Mouse (Mus musculus) heart, embryonic 14.5 days (tissue): Measurements from ENCODE around the gene Rbp4. TPM values are rescaled to one million over a fixed set of nuclear protein-coding genes. Genes with fewer than 3 reads are reported as not detected.
A peak's percentile ranks its signal among the peaks of the same experiment; 100 is the strongest.

Source experiments
- ATAC-seq: fragments of 200-750 bp; cut with Nextera tagmentation; 2 replicates; pipeline ENCODE4 v1.8.0; 2017; ENCODE audit warnings: low read depth, moderate TSS enrichment; ENCODE audit not compliant: insufficient number of reproducible peaks, insufficient read depth, low FRiP score
- H3K27ac ChIP-seq, 2 experiments: fragments of 200-500 bp in 1 of 2; fragments of 300-500 bp in 1 of 2; sonication (generic) in 1 of 2; replicated peaks in 1 of 2; 2 replicates each; pipeline ENCODE4 v1.5.1; 2012 to 2014; ENCODE audit warnings: low read depth in 2 of 2, low read length in 2 of 2, control low read depth in 1 of 2, mild to moderate bottlenecking in 1 of 2, mixed read lengths in 1 of 2; ENCODE audit not compliant: control insufficient read depth in 1 of 2, insufficient read depth in 1 of 2
- H3K27me3 ChIP-seq: fragments of 300-500 bp; sonication (generic); 2 replicates; pipeline ENCODE4 v1.6.1; 2014; ENCODE audit warnings: mild to moderate bottlenecking, low read length, control low read depth; ENCODE audit not compliant: control insufficient read depth, insufficient read depth
- H3K36me3 ChIP-seq: fragments of 300-500 bp; sonication (generic); 2 replicates; pipeline ENCODE4 v1.6.1; 2014; ENCODE audit warnings: mild to moderate bottlenecking, control low read depth, low read length, mixed read lengths; ENCODE audit not compliant: control insufficient read depth, insufficient read depth
- H3K4me1 ChIP-seq, 2 experiments: fragments of 200-500 bp in 1 of 2; fragments of 300-500 bp in 1 of 2; sonication (generic) in 1 of 2; 2 replicates each; pipeline ENCODE4 v1.6.1; 2012 to 2014; ENCODE audit warnings: low read length in 2 of 2, control low read depth in 1 of 2, mixed read lengths in 1 of 2; ENCODE audit not compliant: control insufficient read depth in 2 of 2, insufficient read depth in 2 of 2
- H3K4me2 ChIP-seq: fragments of 300-500 bp; sonication (generic); 2 replicates; pipeline ENCODE4 v1.6.1; 2014; ENCODE audit warnings: mild to moderate bottlenecking, low read length
- H3K4me3 ChIP-seq, 2 experiments: fragments of 200-500 bp in 1 of 2; fragments of 300-500 bp in 1 of 2; sonication (generic) in 1 of 2; 2 replicates each; pipeline ENCODE4 v1.5.1; 2012 to 2014; ENCODE audit warnings: low read length in 2 of 2, mild to moderate bottlenecking in 2 of 2, control low read depth in 1 of 2, low read depth in 1 of 2, moderate library complexity in 1 of 2; ENCODE audit not compliant: control insufficient read depth in 1 of 2, insufficient read depth in 1 of 2
- H3K9ac ChIP-seq: fragments of 300-500 bp; sonication (generic); 2 replicates; pipeline ENCODE4 v1.6.1; 2014; ENCODE audit warnings: mild to moderate bottlenecking, low read length
- H3K9me3 ChIP-seq: fragments of 300-500 bp; sonication (generic); 2 replicates; pipeline ENCODE4 v1.6.1; 2016; ENCODE audit warnings: low read length, control low read depth; ENCODE audit not compliant: control insufficient read depth
- WGBS: fragments of 180-500 bp; shearing (Covaris S2); extraction: QIAGEN DNeasy Blood & Tissue Kit; methylation state at CpG from one replicate; pipeline ENCODE4 v1.1.7; 2014; 5-methylcytosine and 5-hydroxymethylcytosine counted together
- polyA plus RNA-seq: library from polyadenylated mRNA; unstranded; fragments of >200 nt; fragmentation: Nextera tagmentation; extraction: Ambion mirVana; gene quantifications from 2 replicates; pipeline ENCODE4 v1.2.1, GENCODE M21; 2014

The Rbp4 gene
- polyA plus RNA-seq, 1 experiment from 2014 or later, result 0.81 TPM

GRCm38 (mm10) chr19:38086948-38087551, 38.0 kb downstream of the Rbp4 start:
- H3K27ac ChIP-seq, result no peak overlapping the region
- H3K27me3 ChIP-seq, result no peaks in the 10 kb centered on the region; the same call in 1 of the 2 replicates
- peak; percentile 59 for ATAC-seq
- H3K4me3 ChIP-seq, result no peak overlapping the region
- WGBS, result 45% methylated on average over 11 of the region's 11 CpGs
- H3K4me2 ChIP-seq, result no peak overlapping the region
- H3K36me3 ChIP-seq, result no peaks in the 10 kb centered on the region
- no peaks in the 10 kb centered on the region for H3K9me3 ChIP-seq
- H3K4me1 ChIP-seq, result no peaks in the 10 kb centered on the region
- H3K9ac ChIP-seq, result no peak overlapping the region

GRCm38 (mm10) chr19:38085841-38086240, 39.2 kb downstream of the Rbp4 start:
- Histone ChIP-seq H3K27me3 (no peaks in the 10 kb centered on the region; the same call in 1 of the 2 replicates), H3K4me3 (no peak overlapping the region), H3K36me3 (no peaks in the 10 kb centered on the region), H3K9ac (no peak overlapping the region), H3K4me1 (no peaks in the 10 kb centered on the region), H3K9me3 (no peaks in the 10 kb centered on the region), H3K27ac (no peak overlapping the region), H3K4me2 (no peak overlapping the region)
- ATAC-seq, result no peak
- WGBS, result 68% methylated on average over 4 of the region's 4 CpGs

GRCm38 (mm10) chr19:38082931-38083525, 42.1 kb downstream of the Rbp4 start:
- no peaks in the 10 kb centered on the region for H3K9me3 ChIP-seq
- H3K4me1 ChIP-seq, result no peaks in the 10 kb centered on the region
- H3K27ac ChIP-seq, result no peak overlapping the region
- no peaks in the 10 kb centered on the region; the same call in 1 of the 2 replicates for H3K27me3 ChIP-seq
- no peak overlapping the region for H3K4me2 ChIP-seq
- no peak overlapping the region for H3K9ac ChIP-seq
- ATAC-seq, result no peak
- 56% methylated on average over 5 of the region's 5 CpGs for WGBS
- H3K4me3 ChIP-seq, result no peak overlapping the region
- no peaks in the 10 kb centered on the region for H3K36me3 ChIP-seq

GRCm38 (mm10) chr19:38081361-38081760, 43.7 kb downstream of the Rbp4 start:
- Histone ChIP-seq H3K4me3 (no peak overlapping the region), H3K9me3 (no peaks in the 10 kb centered on the region), H3K27me3 (no peaks in the 10 kb centered on the region; the same call in 1 of the 2 replicates), H3K36me3 (no peaks in the 10 kb centered on the region), H3K4me2 (no peak overlapping the region), H3K27ac (no peak overlapping the region), H3K9ac (no peak overlapping the region), H3K4me1 (no peaks in the 10 kb centered on the region)
- ATAC-seq, result no peak
- WGBS, result 71% methylated on average over 3 of the region's 3 CpGs

- WGBS, result 71% methylated on average over 3 of the region's 3 CpGs
- Histone ChIP-seq H3K27ac (no peak overlapping the region), H3K4me2 (no peak overlapping the region), H3K9ac (no peak overlapping the region), H3K9me3 (no peaks in the 10 kb centered on the region), H3K4me3 (no peak overlapping the region), H3K4me1 (no peaks in the 10 kb centered on the region), H3K27me3 (no peaks in the 10 kb centered on the region; the same call in 1 of the 2 replicates), H3K36me3 (peaks cover 19% of the 10 kb centered on the region)
- ATAC-seq, result no peak
These were observed 47.1 kb downstream of the Rbp4 start for GRCm38 (mm10) chr19:38077851-38078540.

GRCm38 (mm10) chr19:38076251-38076650, 48.8 kb downstream of the Rbp4 start:
- WGBS, result 53% methylated on average over 2 of the region's 2 CpGs
- no peak for ATAC-seq

GRCm38 (mm10) chr19:38075051-38075450, 50.0 kb downstream of the Rbp4 start:
- no peak overlapping the region for H3K27ac ChIP-seq
- ATAC-seq, result no peak
- H3K36me3 ChIP-seq, result peaks cover 47% of the 10 kb centered on the region
- H3K9me3 ChIP-seq, result no peaks in the 10 kb centered on the region
- H3K9ac ChIP-seq, result no peak overlapping the region
- H3K4me1 ChIP-seq, result no peaks in the 10 kb centered on the region
- no peaks in the 10 kb centered on the region for H3K27me3 ChIP-seq
- WGBS, result 85% methylated on average over 11 of the region's 11 CpGs
- H3K4me3 ChIP-seq, result no peak overlapping the region
- no peak overlapping the region for H3K4me2 ChIP-seq

More at GRCm38 (mm10) chr19:38076251-38076650, 48.8 kb downstream of the Rbp4 start:
- Histone ChIP-seq H3K4me3 (no peak overlapping the region), H3K27me3 (no peaks in the 10 kb centered on the region), H3K9ac (no peak overlapping the region), H3K4me2 (no peak overlapping the region), H3K9me3 (no peaks in the 10 kb centered on the region), H3K4me1 (no peaks in the 10 kb centered on the region), H3K27ac (no peak overlapping the region), H3K36me3 (peaks cover 35% of the 10 kb centered on the region)
